Mouse (Mus musculus) kidney, embryonic 16.5 days (tissue): ENCODE measurements at regions not wholly inside any gene's neighbourhood (a gene's known extent, or its start where the extent isn't known, plus 50 kb on each side); places are given as distances from the start of the nearest gene placed in this dataset.

Source experiments
- ATAC-seq: fragments of 200-750 bp; cut with Nextera tagmentation; 2 replicates; pipeline ENCODE4 v1.8.0; 2017; ENCODE audit warnings: moderate TSS enrichment; ENCODE audit not compliant: low FRiP score, low TSS enrichment
- H3K27ac ChIP-seq: fragments of 300-500 bp; sonication (generic); 2 replicates; pipeline ENCODE4 v1.5.1; 2014; ENCODE audit warnings: low read length
- H3K27me3 ChIP-seq: fragments of 300-500 bp; sonication (generic); 2 replicates; pipeline ENCODE4 v1.6.1; 2014; ENCODE audit warnings: low read length, control low read depth, mixed read lengths; ENCODE audit not compliant: insufficient read depth
- H3K36me3 ChIP-seq: fragments of 300-500 bp; sonication (generic); 2 replicates; pipeline ENCODE4 v1.6.1; 2014; ENCODE audit warnings: low read length, control low read depth, mixed read lengths; ENCODE audit not compliant: insufficient read depth
- H3K4me1 ChIP-seq: fragments of 300-500 bp; sonication (generic); 2 replicates; pipeline ENCODE4 v1.6.1; 2014; ENCODE audit warnings: low read length, control low read depth, mixed read lengths; ENCODE audit not compliant: insufficient read depth
- H3K4me2 ChIP-seq: fragments of 300-500 bp; sonication (generic); replicated peaks from 2 replicates; pipeline ENCODE4 v1.6.1; 2014; ENCODE audit warnings: low read depth, low read length
- H3K4me3 ChIP-seq: fragments of 300-500 bp; sonication (generic); 2 replicates; pipeline ENCODE4 v1.5.1; 2014; ENCODE audit warnings: mild to moderate bottlenecking, low read length
- H3K9ac ChIP-seq: fragments of 300-500 bp; sonication (generic); replicated peaks from 2 replicates; pipeline ENCODE4 v1.6.1; 2014; ENCODE audit warnings: low read length
- H3K9me3 ChIP-seq: fragments of 300-500 bp; sonication (generic); 2 replicates; pipeline ENCODE4 v1.6.1; 2016; ENCODE audit warnings: low read length, control low read depth
- WGBS: fragments of 180-500 bp; shearing (Covaris S2); extraction: QIAGEN DNeasy Blood & Tissue Kit; methylation state at CpG from one replicate; pipeline ENCODE4 v1.1.7; 2014; 5-methylcytosine and 5-hydroxymethylcytosine counted together

- no peak overlapping the region for H3K9ac ChIP-seq
- no peaks in the 10 kb centered on the region for H3K4me1 ChIP-seq
- H3K36me3 ChIP-seq, result no peaks in the 10 kb centered on the region
- H3K27me3 ChIP-seq, result no peaks in the 10 kb centered on the region
- H3K4me3 ChIP-seq, result no peak overlapping the region
- 65% methylated on average over 8 of the region's 8 CpGs for WGBS
- H3K4me2 ChIP-seq, result no peak overlapping the region
- no peak for ATAC-seq
- H3K27ac ChIP-seq, result no peak overlapping the region
- no peaks in the 10 kb centered on the region for H3K9me3 ChIP-seq
Observed at GRCm38 (mm10) chr1:107975626-107976335, 386.0 kb downstream of the Serpinb8 start.

GRCm38 (mm10) chr1:107977686-107978085 lies 387.9 kb downstream of the Serpinb8 start:
- Histone ChIP-seq H3K4me3 (no peak overlapping the region), H3K36me3 (no peaks in the 10 kb centered on the region), H3K4me1 (no peaks in the 10 kb centered on the region), H3K4me2 (no peak overlapping the region), H3K9me3 (no peaks in the 10 kb centered on the region), H3K27me3 (no peaks in the 10 kb centered on the region), H3K27ac (no peak overlapping the region), H3K9ac (no peak overlapping the region)
- WGBS, result 56% methylated on average over 2 of the region's 2 CpGs
- ATAC-seq, result no peak

- H3K4me3 ChIP-seq, result no peak overlapping the region
- H3K9ac ChIP-seq, result no peak overlapping the region
- no peak for ATAC-seq
- H3K27me3 ChIP-seq, result no peaks in the 10 kb centered on the region
- 39% methylated on average over 5 of the region's 5 CpGs for WGBS
- no peaks in the 10 kb centered on the region for H3K9me3 ChIP-seq
- no peaks in the 10 kb centered on the region for H3K36me3 ChIP-seq
- H3K27ac ChIP-seq, result no peak overlapping the region
- H3K4me1 ChIP-seq, result no peaks in the 10 kb centered on the region
- no peak overlapping the region for H3K4me2 ChIP-seq
Observed at GRCm38 (mm10) chr1:107978411-107978810, 388.6 kb downstream of the Serpinb8 start.

GRCm38 (mm10) chr1:107985646-107986045 lies 395.8 kb downstream of the Serpinb8 start:
- no peak overlapping the region for H3K9ac ChIP-seq
- H3K4me2 ChIP-seq, result no peak overlapping the region
- H3K27ac ChIP-seq, result no peak overlapping the region
- H3K4me1 ChIP-seq, result no peaks in the 10 kb centered on the region
- no peak overlapping the region for H3K4me3 ChIP-seq
- no peaks in the 10 kb centered on the region for H3K27me3 ChIP-seq
- no peak for ATAC-seq
- H3K9me3 ChIP-seq, result no peaks in the 10 kb centered on the region
- 89% methylated on average over 2 of the region's 2 CpGs for WGBS
- no peaks in the 10 kb centered on the region for H3K36me3 ChIP-seq

- no peaks in the 10 kb centered on the region for H3K36me3 ChIP-seq
- H3K4me3 ChIP-seq, result no peak overlapping the region
- no peak for ATAC-seq
- no peak overlapping the region for H3K9ac ChIP-seq
- H3K27ac ChIP-seq, result no peak overlapping the region
- H3K9me3 ChIP-seq, result no peaks in the 10 kb centered on the region
- no peak overlapping the region for H3K4me2 ChIP-seq
- H3K4me1 ChIP-seq, result no peaks in the 10 kb centered on the region
- H3K27me3 ChIP-seq, result no peaks in the 10 kb centered on the region
- WGBS, result 64% methylated on average over 4 of the region's 4 CpGs
Observed at GRCm38 (mm10) chr1:107988076-107988475, 398.3 kb downstream of the Serpinb8 start.

GRCm38 (mm10) chr1:107993013-107993412 lies 403.2 kb downstream of the Serpinb8 start:
- Histone ChIP-seq H3K27ac (no peak overlapping the region), H3K36me3 (no peaks in the 10 kb centered on the region), H3K9ac (no peak overlapping the region), H3K9me3 (no peaks in the 10 kb centered on the region), H3K4me1 (no peaks in the 10 kb centered on the region), H3K4me2 (no peak overlapping the region), H3K4me3 (no peak overlapping the region), H3K27me3 (no peaks in the 10 kb centered on the region)
- 86% methylated on average over 4 of the region's 4 CpGs for WGBS
- ATAC-seq, result no peak

- Histone ChIP-seq H3K27me3 (no peaks in the 10 kb centered on the region), H3K4me2 (no peak overlapping the region), H3K4me1 (no peaks in the 10 kb centered on the region), H3K9ac (no peak overlapping the region), H3K4me3 (no peak overlapping the region), H3K27ac (no peak overlapping the region), H3K9me3 (no peaks in the 10 kb centered on the region), H3K36me3 (no peaks in the 10 kb centered on the region)
- ATAC-seq, result no peak
- 80% methylated on average over 5 of the region's 5 CpGs for WGBS
Observed at GRCm38 (mm10) chr1:108023721-108024353, 434.0 kb downstream of the Serpinb8 start.

- no peak overlapping the region for H3K4me2 ChIP-seq
- no peak overlapping the region for H3K4me3 ChIP-seq
- ATAC-seq, result no peak
- no peak overlapping the region for H3K27ac ChIP-seq
- H3K9me3 ChIP-seq, result no peaks in the 10 kb centered on the region
- H3K36me3 ChIP-seq, result no peaks in the 10 kb centered on the region
- 83% methylated on average over 1 of the region's 1 CpGs for WGBS
- H3K9ac ChIP-seq, result no peak overlapping the region
- no peaks in the 10 kb centered on the region for H3K27me3 ChIP-seq
- H3K4me1 ChIP-seq, result no peaks in the 10 kb centered on the region
Observed at GRCm38 (mm10) chr1:108024705-108025104, 434.9 kb downstream of the Serpinb8 start.

- Histone ChIP-seq H3K9ac (no peak overlapping the region), H3K27ac (no peak overlapping the region), H3K4me3 (no peak overlapping the region), H3K4me2 (no peak overlapping the region), H3K27me3 (no peaks in the 10 kb centered on the region), H3K9me3 (no peaks in the 10 kb centered on the region), H3K4me1 (no peaks in the 10 kb centered on the region), H3K36me3 (no peaks in the 10 kb centered on the region)
- no peak for ATAC-seq
Observed at GRCm38 (mm10) chr1:108026461-108026860, 436.7 kb downstream of the Serpinb8 start.

- no peak for ATAC-seq
- H3K9me3 ChIP-seq, result peaks cover 8% of the 10 kb centered on the region; the same call in 1 of the 2 replicates
- no peak overlapping the region for H3K4me2 ChIP-seq
- 83% methylated on average over 4 of the region's 4 CpGs for WGBS
- no peak overlapping the region for H3K9ac ChIP-seq
- no peaks in the 10 kb centered on the region for H3K36me3 ChIP-seq
- H3K27ac ChIP-seq, result no peak overlapping the region
- H3K27me3 ChIP-seq, result no peaks in the 10 kb centered on the region
- no peak overlapping the region for H3K4me3 ChIP-seq
- no peaks in the 10 kb centered on the region for H3K4me1 ChIP-seq
Observed at GRCm38 (mm10) chr1:108046194-108046593, 456.4 kb downstream of the Serpinb8 start.
